Comparison of ENCODE assay signal across 9 mouse cellular contexts in the genomic region with DNA sequence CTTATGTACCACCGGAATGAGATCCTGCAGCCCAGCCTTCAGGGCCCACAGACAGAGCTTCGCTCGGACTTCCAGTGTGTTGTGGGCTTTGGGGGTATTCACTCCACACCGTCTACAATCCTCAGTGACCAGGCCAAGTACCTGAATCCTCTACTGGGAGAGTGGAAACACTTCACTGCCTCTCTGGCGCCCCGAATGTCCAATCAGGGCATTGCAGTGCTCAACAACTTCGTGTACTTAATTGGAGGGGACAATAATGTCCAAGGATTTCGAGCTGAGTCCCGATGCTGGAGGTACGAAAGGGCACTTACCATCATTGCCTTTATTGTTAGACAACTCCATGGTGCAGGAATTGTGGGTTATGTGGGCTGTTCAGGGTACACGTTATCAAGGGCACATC. TPM values are rescaled to one million over a fixed set of nuclear protein-coding genes. Genes with fewer than 3 reads are reported as not detected.
A peak's percentile ranks its signal among the peaks of the same experiment; 100 is the strongest.
DNase-seq lines count a peak whose midpoint lies in the region; ATAC-seq lines count a peak whose summit lies in the region.
"Had no signal": no experiment of that assay in that cellular context is flagged by ENCODE, and none has a peak within 500 bp of the region (broad histone marks: within the 10 kb centered on the region; RNA-seq: fewer than 3 reads in every experiment).

No protein-coding gene starts in this region.

- peak; percentile 85 for DNase-seq in heart, adult 11 months
- peak; percentile 25 for DNase-seq in ovary, postnatal 14 days (ENCODE audit: low spot score)
- DNase-seq in ovary, postnatal 36 days (ENCODE audit: low spot score), result no peak
- peak; percentile 37 for DNase-seq in c-Kit-positive CD71-negative TER-119-negative erythroid progenitor cells, embryonic 14.5 days (ENCODE audit: low read depth)
- peak; percentile 29 for DNase-seq in naive thymus-derived CD4-positive, alpha-beta T cell, adult 2 months (ENCODE audit: low read depth)
- DNase-seq in gastrocnemius, adult 8-10 months (ENCODE audit: low spot score in 2 of 2), result no peak
- no peak for DNase-seq in gastrocnemius, adult 18-20 months (ENCODE audit: low spot score)

- H3K27ac ChIP-seq in heart, embryonic 12.5 days (ENCODE audit: poor library complexity, severe bottlenecking), result no peak overlapping the region

- WGBS in heart, embryonic 12.5 days, result 64% methylated on average over 11 of the region's 11 CpGs

- H3K4me3 ChIP-seq in heart, embryonic 12.5 days, result no peak overlapping the region

- ATAC-seq in heart, embryonic 12.5 days (ENCODE audit: insufficient number of reproducible peaks, low FRiP score), result no peak

- H3K9me3 ChIP-seq in heart, embryonic 12.5 days (replicated peaks), result no peaks in the 10 kb centered on the region

- no peaks in the 10 kb centered on the region for H3K4me1 ChIP-seq in heart, embryonic 12.5 days (replicated peaks)

- peaks cover 53% of the 10 kb centered on the region for H3K36me3 ChIP-seq in heart, embryonic 12.5 days

- no peaks in the 10 kb centered on the region for H3K27me3 ChIP-seq in heart, embryonic 12.5 days (replicated peaks)

- H3K4me2 ChIP-seq in heart, embryonic 12.5 days, result no peak overlapping the region

- H3K9ac ChIP-seq in heart, embryonic 12.5 days, result no peak overlapping the region

RNA-seq across cellular contexts. Expression of gene Klhl22, which starts 17.4 kb away (rescaled TPM):
- 42.7 and 44.4 TPM in 2 replicates for polyA plus RNA-seq in heart, embryonic 12.5 days (2016; fragmentation: Nextera tagmentation; extraction: Ambion mirVana)
- total RNA-seq in gastrocnemius, adult 8-10 months (2022), result 10 to 100 TPM; 20.1 to 30.6 (median 25.4) TPM
- total RNA-seq in gastrocnemius, adult 18-20 months (2021), result 10 to 100 TPM; 21.8 to 23.4 TPM

RNA-seq across cellular contexts. Expression of gene Scarf2, which starts 20.3 kb away (rescaled TPM):
- 15.8 and 17.4 TPM in 2 replicates for polyA plus RNA-seq in heart, embryonic 12.5 days (2016; fragmentation: Nextera tagmentation; extraction: Ambion mirVana)
- total RNA-seq in gastrocnemius, adult 8-10 months (2022), result 1 to 10 TPM; 1.1 to 3.3 (median 2.4) TPM
- 1 to 10 TPM; 2.6 to 4.0 TPM for total RNA-seq in gastrocnemius, adult 18-20 months (2021)

RNA-seq across cellular contexts. Expression of gene Med15, which starts 44.1 kb away (rescaled TPM):
- 36.9 and 39.9 TPM in 2 replicates for polyA plus RNA-seq in heart, embryonic 12.5 days (2016; fragmentation: Nextera tagmentation; extraction: Ambion mirVana)
- 10 to 100 TPM; 11.7 to 16.7 (median 14.4) TPM for total RNA-seq in gastrocnemius, adult 8-10 months (2022)
- total RNA-seq in gastrocnemius, adult 18-20 months (2021), result 10 to 100 TPM; 17.5 to 20.1 TPM

RNA-seq across cellular contexts. Expression of gene B830017H08Rik, which starts 56.1 kb away (rescaled TPM):
- polyA plus RNA-seq in heart, embryonic 12.5 days (2016; fragmentation: Nextera tagmentation; extraction: Ambion mirVana), result not detected in 2 replicates
- total RNA-seq in gastrocnemius, adult 8-10 months (2022), result not detected
- total RNA-seq in gastrocnemius, adult 18-20 months (2021), result not detected
- polyA plus RNA-seq: large intestine, adult 2 months had no signal

Comparison
In these comparisons a context has a peak if more than half of its experiments do, and no peak if none do; other contexts are left out.
1. DNase-seq: peak in heart, adult 11 months (single experiment), ovary, postnatal 14 days (single experiment), c-Kit-positive CD71-negative TER-119-negative erythroid progenitor cells, embryonic 14.5 days (single experiment) and naive thymus-derived CD4-positive, alpha-beta T cell, adult 2 months (single experiment); none in ovary, postnatal 36 days (single experiment), gastrocnemius, adult 8-10 months (0 of 2) and gastrocnemius, adult 18-20 months (single experiment).